Mouse (Mus musculus): Measurements from ENCODE around the gene AU018091. TPM values are rescaled to one million over a fixed set of nuclear protein-coding genes. Genes with fewer than 3 reads are reported as not detected.

AU018091 gene
- polyA plus RNA-seq (2015; fragmentation: Nextera tagmentation; extraction: Ambion mirVana): 0.04 TPM in 1 of 2 replicates, not detected in the other

DNA sequence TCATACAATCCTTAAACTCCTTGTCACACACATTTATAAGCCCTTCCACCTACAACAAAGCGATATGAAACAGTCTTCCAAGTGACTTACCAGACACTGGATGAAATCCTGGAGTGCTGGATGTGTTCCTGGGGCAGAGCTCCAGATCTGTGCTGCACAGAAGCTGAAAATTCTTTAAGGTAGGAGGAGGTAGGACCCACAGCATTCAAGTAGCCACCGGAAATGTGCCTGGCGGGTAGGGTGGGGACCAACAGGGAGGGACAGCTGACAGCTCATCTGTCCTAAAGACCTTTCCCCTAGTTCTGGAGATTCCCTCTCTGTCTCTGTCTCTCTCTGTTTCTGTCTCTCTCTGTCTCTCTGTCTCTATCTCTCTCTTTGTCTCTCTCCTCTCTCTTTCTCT, at the start of gene AU018091:
AU018091 (minus strand) TSS at position 279 of the 400 bp plus-strand sequence.
- ATAC-seq (replicated peaks; ENCODE audit: low FRiP score, low read depth): no peak
- no peak for TF ChIP-seq CTCF (IDR thresholded peaks at IDR 0.05; ENCODE audit: low read depth)

DNA sequence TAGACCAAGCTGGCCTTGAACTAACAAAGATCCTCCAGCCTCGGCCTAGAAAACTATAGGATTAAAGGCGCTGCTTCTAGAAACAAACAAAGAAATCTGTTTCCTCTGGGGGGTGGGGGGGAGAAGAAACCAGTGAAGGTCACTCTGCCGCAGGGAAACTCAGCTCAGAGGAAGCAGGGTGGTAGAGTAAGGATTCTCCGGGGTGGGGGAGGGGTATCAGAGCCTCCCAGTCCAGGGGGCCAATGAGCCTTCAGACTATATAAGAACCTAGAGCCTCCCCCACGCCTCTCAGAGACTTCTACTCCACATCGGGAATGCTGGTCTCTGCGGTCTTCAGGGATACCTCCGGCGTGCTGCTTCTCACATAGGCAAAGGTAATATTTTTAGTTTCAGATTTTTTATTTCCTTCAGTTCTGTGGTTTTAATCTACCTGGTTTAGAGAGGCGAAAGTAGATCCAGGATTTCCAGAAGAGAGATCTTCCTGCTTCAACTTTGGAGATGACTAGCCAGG, 48.6 kb upstream of the AU018091 start:
- H3K27me3 ChIP-seq (ENCODE audit: insufficient read depth, low read length): peaks cover 3% of the 10 kb centered on the region; the same call in 1 of the 2 replicates
- no peak overlapping the region for H3K4me3 ChIP-seq (replicated peaks; ENCODE audit: low read depth, low read length)
- no peaks in the 10 kb centered on the region for H3K4me1 ChIP-seq (replicated peaks; ENCODE audit: insufficient read depth, low read length)
- 27% methylated on average over 10 of the region's 10 CpGs for WGBS
- DNase-seq (ENCODE audit: low spot score): no peak
- H3K9ac ChIP-seq (ENCODE audit: low read depth, low read length): no peak overlapping the region
- ATAC-seq (replicated peaks; ENCODE audit: low FRiP score, low read depth): no peak
- TF ChIP-seq CTCF (IDR thresholded peaks at IDR 0.05; ENCODE audit: low read depth): no peak
- H3K36me3 ChIP-seq (ENCODE audit: insufficient read depth, low read length): no peaks in the 10 kb centered on the region
- H3K4me2 ChIP-seq (ENCODE audit: low read length): no peak overlapping the region
- H3K9me3 ChIP-seq (replicated peaks; ENCODE audit: low read length): no peaks in the 10 kb centered on the region
- no peak overlapping the region for H3K27ac ChIP-seq

More for the DNA sequence above, at the start of gene AU018091:
- H3K9me3 ChIP-seq (replicated peaks; ENCODE audit: low read length): no peaks in the 10 kb centered on the region
- H3K9ac ChIP-seq (ENCODE audit: low read depth, low read length): no peak within 1 kb of the TSS
- no peak within 1 kb of the TSS for H3K27ac ChIP-seq
- DNase-seq (ENCODE audit: low spot score): no peak
- H3K4me3 ChIP-seq (replicated peaks; ENCODE audit: low read depth, low read length): no peak within 1 kb of the TSS
- no peak within 1 kb of the TSS for H3K4me2 ChIP-seq (ENCODE audit: low read length)
- no peaks in the 10 kb centered on the region for H3K27me3 ChIP-seq (ENCODE audit: insufficient read depth, low read length)
- no peaks in the 10 kb centered on the region for H3K4me1 ChIP-seq (replicated peaks; ENCODE audit: insufficient read depth, low read length)
- WGBS: 68% methylated on average over 3 of the region's 3 CpGs
- H3K36me3 ChIP-seq (ENCODE audit: insufficient read depth, low read length): no peaks in the 10 kb centered on the region

DNA sequence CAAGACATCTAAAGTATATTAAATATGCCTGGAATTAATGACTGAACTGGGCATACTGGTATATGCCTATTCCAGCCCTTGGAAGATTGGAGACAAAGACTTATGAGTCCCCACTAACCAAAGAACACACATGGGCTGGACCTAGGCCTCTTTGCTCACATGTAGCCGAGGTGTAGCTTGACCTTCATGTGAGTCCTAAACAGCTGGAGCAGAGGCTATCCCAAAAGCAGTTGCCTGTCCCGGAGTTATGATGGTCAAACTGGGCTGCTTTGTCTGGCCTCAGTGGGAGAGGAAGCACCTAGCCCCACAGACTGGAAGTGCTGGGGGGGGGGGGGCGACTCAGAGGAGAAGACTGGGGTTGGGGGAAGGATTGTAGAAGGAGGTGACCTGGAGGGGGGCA, 47.3 kb upstream of the AU018091 start:
- H3K27me3 ChIP-seq (ENCODE audit: insufficient read depth, low read length): peaks cover 3% of the 10 kb centered on the region; the same call in 1 of the 2 replicates
- WGBS: 84% methylated on average over 2 of the region's 3 CpGs
- H3K36me3 ChIP-seq (ENCODE audit: insufficient read depth, low read length): no peaks in the 10 kb centered on the region
- H3K9me3 ChIP-seq (replicated peaks; ENCODE audit: low read length): no peaks in the 10 kb centered on the region
- no peak for TF ChIP-seq CTCF (IDR thresholded peaks at IDR 0.05; ENCODE audit: low read depth)
- H3K4me2 ChIP-seq (ENCODE audit: low read length): no peak overlapping the region
- H3K9ac ChIP-seq (ENCODE audit: low read depth, low read length): no peak overlapping the region
- no peaks in the 10 kb centered on the region for H3K4me1 ChIP-seq (replicated peaks; ENCODE audit: insufficient read depth, low read length)
- H3K4me3 ChIP-seq (replicated peaks; ENCODE audit: low read depth, low read length): no peak overlapping the region
- no peak overlapping the region for H3K27ac ChIP-seq
- DNase-seq (ENCODE audit: low spot score): no peak
- no peak for ATAC-seq (replicated peaks; ENCODE audit: low FRiP score, low read depth)

DNA sequence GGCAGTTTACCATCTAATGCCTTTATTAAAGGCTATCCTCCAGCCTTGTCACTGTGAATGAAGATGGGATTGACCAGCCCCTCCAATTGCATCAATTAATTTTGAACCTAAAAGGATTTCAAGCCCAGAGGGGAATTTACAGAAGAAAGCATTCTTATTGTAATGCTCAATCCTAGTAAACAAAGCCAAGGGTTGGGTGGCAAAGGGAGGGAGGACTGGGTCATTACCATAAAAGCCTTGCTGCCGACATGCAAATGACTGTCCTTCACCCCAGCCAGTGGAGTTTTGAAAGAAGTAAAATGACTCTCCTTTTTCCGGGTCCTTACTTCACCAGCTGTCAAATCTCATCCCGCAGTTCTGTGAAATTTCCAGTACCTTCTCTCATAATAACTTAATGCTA, 44.6 kb upstream of the AU018091 start:
- peaks cover 3% of the 10 kb centered on the region; the same call in 1 of the 2 replicates for H3K27me3 ChIP-seq (ENCODE audit: insufficient read depth, low read length)
- WGBS: 6% methylated on average over 3 of the region's 3 CpGs
- H3K4me2 ChIP-seq (ENCODE audit: low read length): no peak overlapping the region
- H3K27ac ChIP-seq: no peak overlapping the region
- ATAC-seq (replicated peaks; ENCODE audit: low FRiP score, low read depth) (no peak), DNase-seq (ENCODE audit: low spot score) (no peak)
- H3K4me1 ChIP-seq (replicated peaks; ENCODE audit: insufficient read depth, low read length): no peaks in the 10 kb centered on the region
- no peak overlapping the region for H3K9ac ChIP-seq (ENCODE audit: low read depth, low read length)
- no peak overlapping the region for H3K4me3 ChIP-seq (replicated peaks; ENCODE audit: low read depth, low read length)
- no peaks in the 10 kb centered on the region for H3K36me3 ChIP-seq (ENCODE audit: insufficient read depth, low read length)
- H3K9me3 ChIP-seq (replicated peaks; ENCODE audit: low read length): no peaks in the 10 kb centered on the region
- no peak for TF ChIP-seq CTCF (IDR thresholded peaks at IDR 0.05; ENCODE audit: low read depth)

- no peaks in the 10 kb centered on the region for H3K4me1 ChIP-seq (replicated peaks; ENCODE audit: insufficient read depth, low read length)
- no peaks in the 10 kb centered on the region for H3K9me3 ChIP-seq (replicated peaks; ENCODE audit: low read length)
- no peak overlapping the region for H3K27ac ChIP-seq
- DNase-seq (ENCODE audit: low spot score) (no peak), ATAC-seq (replicated peaks; ENCODE audit: low FRiP score, low read depth) (no peak)
- H3K36me3 ChIP-seq (ENCODE audit: insufficient read depth, low read length): no peaks in the 10 kb centered on the region
- no peak overlapping the region for H3K9ac ChIP-seq (ENCODE audit: low read depth, low read length)
- peaks cover 3% of the 10 kb centered on the region; the same call in 1 of the 2 replicates for H3K27me3 ChIP-seq (ENCODE audit: insufficient read depth, low read length)
- TF ChIP-seq CTCF (IDR thresholded peaks at IDR 0.05; ENCODE audit: low read depth): no peak
- H3K4me3 ChIP-seq (replicated peaks; ENCODE audit: low read depth, low read length): no peak overlapping the region
- 33% methylated on average over 1 of the region's 1 CpGs for WGBS
- no peak overlapping the region for H3K4me2 ChIP-seq (ENCODE audit: low read length)
Observed at GRCm38 (mm10) chr7:3213156-3213555, 44.2 kb upstream of the AU018091 start.

GRCm38 (mm10) chr7:3212002-3212790, 43.2 kb upstream of the AU018091 start:
- H3K9me3 ChIP-seq (replicated peaks; ENCODE audit: low read length): no peaks in the 10 kb centered on the region
- H3K27ac ChIP-seq: no peak overlapping the region
- H3K4me1 ChIP-seq (replicated peaks; ENCODE audit: insufficient read depth, low read length): no peaks in the 10 kb centered on the region
- WGBS: 69% methylated on average over 12 of the region's 12 CpGs
- H3K4me2 ChIP-seq (ENCODE audit: low read length): no peak overlapping the region
- no peaks in the 10 kb centered on the region for H3K27me3 ChIP-seq (ENCODE audit: insufficient read depth, low read length)
- no peaks in the 10 kb centered on the region for H3K36me3 ChIP-seq (ENCODE audit: insufficient read depth, low read length)
- H3K9ac ChIP-seq (ENCODE audit: low read depth, low read length): no peak overlapping the region
- H3K4me3 ChIP-seq (replicated peaks; ENCODE audit: low read depth, low read length): no peak overlapping the region
- no peak for TF ChIP-seq CTCF (IDR thresholded peaks at IDR 0.05; ENCODE audit: low read depth)
- ATAC-seq (replicated peaks; ENCODE audit: low FRiP score, low read depth) (no peak), DNase-seq (ENCODE audit: low spot score) (no peak)

All from kidney, postnatal 0 days (tissue).